Mouse (Mus musculus): ENCODE data around the gene Sgms2.

- TF ChIP-seq CTCF (IDR thresholded peaks at IDR 0.05; ENCODE audit: low read depth) (no peak), EP300 (optimal IDR thresholded peaks at IDR 0.05) (no peak)
Observed at GRCm38 (mm10) chr3:131270381-131270780, 220.8 kb downstream of the Sgms2 start.
